Mouse (Mus musculus) cerebellum, adult 2 months (tissue): ENCODE data around the gene Ubtd2.

ENCODE experiments used
- CTCF ChIP-seq: fragments of 200-500 bp; IDR thresholded peaks from 2 replicates; pipeline ENCODE4 v1.5.1; 2011; ENCODE audit warnings: low read depth, mild to moderate bottlenecking, control low read depth, low read length, moderate library complexity, borderline replicate concordance; ENCODE audit not compliant: insufficient read depth
- POLR2A ChIP-seq: fragments of 200-500 bp; IDR thresholded peaks from 2 replicates; pipeline ENCODE4 v1.6.1; 2011; ENCODE audit warnings: low read length, control low read depth, borderline replicate concordance; ENCODE audit not compliant: insufficient read depth

GRCm38 (mm10) chr11:32544497-32544896 is 89.3 kb downstream of the Ubtd2 start:
- TF ChIP-seq CTCF (no peak), POLR2A (no peak)
